Mouse (Mus musculus) naive thymus-derived CD4-positive, alpha-beta T cell, adult 5 months (primary cell): ENCODE measurements around the gene Gm11559. TPM values are rescaled to one million over a fixed set of nuclear protein-coding genes. Genes with fewer than 3 reads are reported as not detected.

ENCODE experiments used
- polyA plus RNA-seq: library from polyadenylated mRNA; unstranded; fragments of 100-300 nt; shearing (Covaris generic); gene quantifications from one replicate; pipeline ENCODE4 v1.2.1, GENCODE M21; 2017

Gene Gm11559
- not detected for polyA plus RNA-seq

GRCm38 (mm10) chr11:99864176-99864575 lies at the start of gene Gm11559:
TSS of gene Gm11559 (plus strand) at chr11:99864476.

DNA sequence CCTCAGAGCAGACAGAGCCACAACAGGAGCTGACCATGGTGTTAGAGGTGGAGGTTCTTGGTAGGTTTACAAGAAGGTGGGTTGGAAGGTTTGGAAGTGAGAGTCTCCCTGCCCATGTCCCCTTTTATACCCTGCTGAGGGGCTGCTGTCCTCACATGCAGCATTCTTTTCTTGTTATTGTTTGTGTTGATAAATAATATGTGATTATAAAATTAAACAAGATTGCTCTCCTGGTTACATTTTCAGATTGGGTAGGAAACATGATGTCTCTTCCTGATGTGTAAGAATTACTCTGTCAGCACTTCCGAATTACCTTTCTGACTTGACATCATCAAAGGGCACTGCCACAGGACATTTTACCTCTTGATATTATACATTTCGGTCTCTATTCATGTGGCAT lies 48.7 kb upstream of the Gm11559 start, which contains the start of gene Gm11564:
Gene Gm11564, minus strand, starts transcription at position 101 of the 400 bp plus-strand sequence.

GRCm38 (mm10) chr11:99837966-99838365 lies 26.3 kb upstream of the Gm11559 start, which contains the start of gene 2300003K06Rik:
TSS of gene 2300003K06Rik (minus strand) at chr11:99838066.

GRCm38 (mm10) chr11:99851508-99851907 lies 12.8 kb upstream of the Gm11559 start, which contains the start of gene Krtap4-16:
TSS of gene Krtap4-16 (minus strand) at chr11:99851608.

DNA sequence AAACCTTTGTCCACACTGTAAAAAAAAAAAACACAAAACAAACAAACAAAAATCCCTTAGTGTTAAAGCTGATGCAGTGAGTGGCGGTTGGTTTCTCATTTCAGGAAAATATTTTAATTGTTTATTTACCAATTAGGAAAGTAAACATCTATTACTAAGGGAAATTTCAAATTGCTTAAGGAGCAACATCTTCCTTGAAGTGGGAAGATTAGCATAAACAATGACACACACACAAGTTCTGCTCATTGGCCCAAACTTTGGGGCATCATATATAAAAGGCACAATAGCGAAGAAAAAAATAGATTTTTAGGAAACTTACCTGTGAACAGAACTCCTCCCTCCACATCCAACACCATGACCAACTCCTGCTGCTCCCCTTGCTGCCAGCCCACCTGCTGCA lies 6.7 kb upstream of the Gm11559 start, which contains the start of gene Gm11568:
Gene Gm11568, plus strand, starts transcription at position 301 of the 400 bp plus-strand sequence.

GRCm38 (mm10) chr11:99873089-99873488 lies 8.8 kb downstream of the Gm11559 start, which contains the start of gene Krtap9-1:
TSS of gene Krtap9-1 (plus strand) at chr11:99873389.

GRCm38 (mm10) chr11:99878887-99879286 lies 14.6 kb downstream of the Gm11559 start, which contains the start of gene Gm11567:
TSS of gene Gm11567 (plus strand) at chr11:99879187.

DNA sequence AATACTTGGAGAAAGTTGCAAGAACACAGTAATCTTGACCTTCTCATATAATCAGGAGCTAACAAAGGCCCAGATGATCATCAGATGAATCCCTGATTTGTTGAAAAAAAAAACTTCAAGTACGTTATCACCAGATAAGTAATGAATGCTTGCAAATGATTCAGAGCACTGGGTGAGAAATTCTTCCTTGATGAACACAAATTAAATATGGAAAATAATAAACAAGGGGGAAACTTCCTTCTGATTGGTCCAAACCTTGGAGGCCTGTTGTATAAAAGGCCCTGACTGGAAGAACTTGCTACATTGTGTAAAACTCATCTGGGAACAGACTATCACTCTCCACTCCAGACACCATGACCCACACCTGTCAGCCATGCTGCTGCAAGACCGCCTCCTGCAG lies 43.3 kb downstream of the Gm11559 start, which contains the start of gene Krtap31-1:
Gene Krtap31-1, plus strand, starts transcription at position 301 of the 400 bp plus-strand sequence.

DNA sequence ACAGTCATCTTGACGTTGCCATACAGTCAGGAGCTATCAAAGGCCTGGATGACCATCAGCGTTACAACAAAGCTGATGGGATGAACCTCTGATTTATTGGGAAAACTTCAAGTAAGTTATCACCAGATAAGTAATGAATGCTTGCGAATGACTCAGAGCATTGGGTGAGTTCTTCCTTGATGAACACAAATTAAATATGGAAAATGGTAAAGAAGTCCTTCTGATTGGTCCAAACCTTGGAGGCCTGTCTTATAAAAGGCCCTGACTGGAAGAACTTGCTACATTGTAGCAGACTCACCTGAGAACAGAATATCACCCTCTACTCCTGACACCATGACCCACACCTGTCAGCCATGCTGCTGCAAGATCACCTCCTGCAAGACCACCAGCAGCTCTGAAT lies 50.2 kb downstream of the Gm11559 start, which contains the start of gene Gm11565:
Gene Gm11565, plus strand, starts transcription at position 301 of the 400 bp plus-strand sequence.

Other genes with a start within 250 kb of the Gm11559 start
- not detected for gene Krtap2-4, start 249.6 kb upstream of the Gm11559 start, polyA plus RNA-seq
- gene Gm11562, start 244.0 kb upstream of the Gm11559 start, polyA plus RNA-seq = not detected
- not detected for gene Krtap4-1, start 236.2 kb upstream of the Gm11559 start, polyA plus RNA-seq
- not detected for gene Krtap4-2, start 229.4 kb upstream of the Gm11559 start, polyA plus RNA-seq
- not detected for gene Krtap4-7, start 220.4 kb upstream of the Gm11559 start, polyA plus RNA-seq
- gene Gm11555, start 214.2 kb upstream of the Gm11559 start, polyA plus RNA-seq = not detected
- not detected for gene Gm11563, start 205.5 kb upstream of the Gm11559 start, polyA plus RNA-seq
- gene Krtap4-6, start 198.5 kb upstream of the Gm11559 start, polyA plus RNA-seq = not detected
- gene Gm14190, start 173.7 kb upstream of the Gm11559 start, polyA plus RNA-seq = not detected
- not detected for gene Gm14180, start 130.2 kb upstream of the Gm11559 start, polyA plus RNA-seq
- gene Gm11595, start 91.6 kb upstream of the Gm11559 start, polyA plus RNA-seq = not detected
- gene Krtap4-8, start 83.8 kb upstream of the Gm11559 start, polyA plus RNA-seq = not detected
- gene Krtap4-9, start 79.3 kb upstream of the Gm11559 start, polyA plus RNA-seq = not detected
- not detected for gene Gm11596, start 71.0 kb upstream of the Gm11559 start, polyA plus RNA-seq
- not detected for gene Gm11569, start 65.5 kb upstream of the Gm11559 start, polyA plus RNA-seq
- gene Gm11554, start 60.0 kb upstream of the Gm11559 start, polyA plus RNA-seq = not detected
- not detected for gene Krtap4-13, start 54.6 kb upstream of the Gm11559 start, polyA plus RNA-seq
- gene Gm11564, start 48.8 kb upstream of the Gm11559 start, polyA plus RNA-seq = not detected
- gene 2300003K06Rik, start 26.4 kb upstream of the Gm11559 start, polyA plus RNA-seq = not detected
- gene Krtap4-16, start 12.9 kb upstream of the Gm11559 start, polyA plus RNA-seq = not detected
- not detected for gene Gm11568, start 6.6 kb upstream of the Gm11559 start, polyA plus RNA-seq
- not detected for gene Krtap9-1, start 8.9 kb downstream of the Gm11559 start, polyA plus RNA-seq
- not detected for gene Gm11567, start 14.7 kb downstream of the Gm11559 start, polyA plus RNA-seq
- gene Krtap31-1, start 43.4 kb downstream of the Gm11559 start, polyA plus RNA-seq = not detected
- not detected for gene Gm11565, start 50.3 kb downstream of the Gm11559 start, polyA plus RNA-seq
- gene Krtap31-2, start 71.8 kb downstream of the Gm11559 start, polyA plus RNA-seq = not detected
- gene Krtap9-5, start 84.0 kb downstream of the Gm11559 start, polyA plus RNA-seq = not detected
- gene Krtap29-1, start 114.6 kb downstream of the Gm11559 start, polyA plus RNA-seq = not detected
- not detected for gene Krtap16-1, start 122.1 kb downstream of the Gm11559 start, polyA plus RNA-seq
- not detected for gene Krtap17-1, start 129.5 kb downstream of the Gm11559 start, polyA plus RNA-seq
- not detected for gene Krt33a, start 151.7 kb downstream of the Gm11559 start, polyA plus RNA-seq
- not detected for gene Krt33b, start 165.4 kb downstream of the Gm11559 start, polyA plus RNA-seq
- gene Krt34, start 177.1 kb downstream of the Gm11559 start, polyA plus RNA-seq = not detected
- not detected for gene Krt31, start 186.1 kb downstream of the Gm11559 start, polyA plus RNA-seq
- gene Krt32, start 223.8 kb downstream of the Gm11559 start, polyA plus RNA-seq = not detected
- not detected for gene Krt35, start 231.8 kb downstream of the Gm11559 start, polyA plus RNA-seq
- gene Krt36, start 241.2 kb downstream of the Gm11559 start, polyA plus RNA-seq = not detected